Mouse (Mus musculus): ENCODE data around the gene Prdm16. TPM values are rescaled to one million over a fixed set of nuclear protein-coding genes. Genes with fewer than 3 reads are reported as not detected.

Prdm16 gene
- polyA plus RNA-seq, 1 experiment = 2.0 TPM

GRCm38 (mm10) chr4:154517991-154518390, 118.7 kb downstream of the Prdm16 start:
- Histone ChIP-seq H3K4me3 (ENCODE audit: extremely low read depth, insufficient read depth, insufficient read length) (no peak overlapping the region), H3K36me3 (ENCODE audit: control insufficient read depth, insufficient read depth, low read length) (no peaks in the 10 kb centered on the region), H3K27me3 (ENCODE audit: control insufficient read depth, insufficient read depth, low read length) (no peaks in the 10 kb centered on the region), H3K27ac (ENCODE audit: insufficient read depth, low read length) (no peak overlapping the region), H3K4me1 (ENCODE audit: control insufficient read depth, insufficient read depth, insufficient read length) (no peaks in the 10 kb centered on the region)
- TF ChIP-seq CTCF (IDR thresholded peaks at IDR 0.05; ENCODE audit: extremely low read depth, insufficient read depth, insufficient read length, insufficient replicate concordance) (no peak), POLR2A (IDR thresholded peaks at IDR 0.05; ENCODE audit: low read depth, low read length) (no peak)
- DNase-seq (ENCODE audit: low read depth in 1 of 2, low spot score in 2 of 2) = no peak
- WGBS = 89% methylated on average over 7 of the region's 7 CpGs

- 86% methylated on average over 8 of the region's 8 CpGs for WGBS
- no peaks in the 10 kb centered on the region for H3K27me3 ChIP-seq (ENCODE audit: control insufficient read depth, insufficient read depth, low read length)
These were observed 120.2 kb downstream of the Prdm16 start for GRCm38 (mm10) chr4:154516470-154516869.

DNA sequence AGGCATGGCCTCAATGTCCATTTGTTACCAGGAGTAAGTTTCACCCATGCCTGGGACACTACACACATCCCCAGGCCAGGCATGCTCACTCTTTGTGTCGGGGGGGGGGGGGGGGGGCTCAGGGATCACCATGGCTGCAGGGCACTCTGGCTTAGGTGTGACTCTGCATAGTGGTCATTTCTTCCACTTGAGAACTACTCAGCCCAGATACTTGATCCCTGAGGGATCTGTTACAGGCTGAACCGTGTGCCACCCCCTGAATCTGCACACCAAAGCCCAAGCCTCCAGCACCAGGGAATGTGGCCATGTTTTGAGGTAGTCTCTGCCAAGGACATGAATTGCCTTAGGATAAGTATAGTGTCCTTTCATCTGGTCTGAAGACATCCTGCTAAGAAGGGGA, 123.0 kb downstream of the Prdm16 start:
- no peak for TF ChIP-seq CTCF (IDR thresholded peaks at IDR 0.05; ENCODE audit: extremely low read depth, insufficient read depth, insufficient read length, insufficient replicate concordance)
- no peak for TF ChIP-seq POLR2A (IDR thresholded peaks at IDR 0.05; ENCODE audit: low read depth, low read length)
- H3K4me3 ChIP-seq (ENCODE audit: extremely low read depth, insufficient read depth, insufficient read length) = no peak overlapping the region
- no peaks in the 10 kb centered on the region for H3K4me1 ChIP-seq (ENCODE audit: control insufficient read depth, insufficient read depth, insufficient read length)
- H3K36me3 ChIP-seq (ENCODE audit: control insufficient read depth, insufficient read depth, low read length) = no peaks in the 10 kb centered on the region
- DNase-seq (ENCODE audit: low read depth in 1 of 2, low spot score in 2 of 2) = no peak
- no peak overlapping the region for H3K27ac ChIP-seq (ENCODE audit: insufficient read depth, low read length)
- no peaks in the 10 kb centered on the region for H3K27me3 ChIP-seq (ENCODE audit: control insufficient read depth, insufficient read depth, low read length)
- WGBS = 74% methylated on average over 2 of the region's 2 CpGs

More at GRCm38 (mm10) chr4:154516470-154516869, 120.2 kb downstream of the Prdm16 start:
- Histone ChIP-seq H3K36me3 (ENCODE audit: control insufficient read depth, insufficient read depth, low read length) (no peaks in the 10 kb centered on the region), H3K4me1 (ENCODE audit: control insufficient read depth, insufficient read depth, insufficient read length) (no peaks in the 10 kb centered on the region), H3K27ac (ENCODE audit: insufficient read depth, low read length) (no peak overlapping the region), H3K4me3 (ENCODE audit: extremely low read depth, insufficient read depth, insufficient read length) (no peak overlapping the region)
- TF ChIP-seq CTCF (IDR thresholded peaks at IDR 0.05; ENCODE audit: extremely low read depth, insufficient read depth, insufficient read length, insufficient replicate concordance) = no peak
- TF ChIP-seq POLR2A (IDR thresholded peaks at IDR 0.05; ENCODE audit: low read depth, low read length) = no peak
- no peak for DNase-seq (ENCODE audit: low read depth in 1 of 2, low spot score in 2 of 2)

DNA sequence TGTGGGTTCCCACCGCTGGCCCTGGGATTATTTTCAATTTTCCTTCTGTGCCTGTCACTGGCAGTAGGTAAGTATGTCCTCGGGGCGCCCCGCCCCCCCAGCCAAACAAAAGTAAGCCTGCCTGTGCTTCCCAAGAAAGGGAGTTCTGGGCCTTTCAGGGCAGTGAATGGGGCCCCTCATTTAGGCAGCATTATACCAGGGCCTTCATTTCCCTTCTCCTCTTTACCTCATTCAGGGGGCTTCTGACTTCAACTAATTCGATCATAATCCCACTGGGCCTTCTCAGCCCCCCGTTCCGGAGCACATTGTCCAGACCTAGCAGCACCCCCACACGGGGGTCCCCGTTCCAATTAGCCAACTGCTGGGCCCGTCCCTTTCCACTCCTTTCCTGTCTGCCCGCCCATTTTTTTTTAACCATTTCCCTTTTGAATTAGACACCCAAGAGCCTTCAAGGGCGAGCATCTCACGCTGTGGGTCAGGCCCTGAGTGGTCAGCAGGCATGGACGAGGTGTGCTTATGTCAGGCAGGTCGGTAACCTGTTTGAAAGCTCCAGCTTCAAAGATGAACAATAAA, 124.1 kb downstream of the Prdm16 start:
- no peak for TF ChIP-seq CTCF (IDR thresholded peaks at IDR 0.05; ENCODE audit: extremely low read depth, insufficient read depth, insufficient read length, insufficient replicate concordance)
- TF ChIP-seq POLR2A (IDR thresholded peaks at IDR 0.05; ENCODE audit: low read depth, low read length) = no peak
- 77% methylated on average over 15 of the region's 15 CpGs for WGBS
- Histone ChIP-seq H3K4me1 (ENCODE audit: control insufficient read depth, insufficient read depth, insufficient read length) (no peaks in the 10 kb centered on the region), H3K27ac (ENCODE audit: insufficient read depth, low read length) (no peak overlapping the region), H3K36me3 (ENCODE audit: control insufficient read depth, insufficient read depth, low read length) (no peaks in the 10 kb centered on the region), H3K27me3 (ENCODE audit: control insufficient read depth, insufficient read depth, low read length) (no peaks in the 10 kb centered on the region), H3K4me3 (ENCODE audit: extremely low read depth, insufficient read depth, insufficient read length) (no peak overlapping the region)
- no peak for DNase-seq (ENCODE audit: low read depth in 1 of 2, low spot score in 2 of 2)

GRCm38 (mm10) chr4:154511767-154512166, 124.9 kb downstream of the Prdm16 start:
- H3K27ac ChIP-seq (ENCODE audit: insufficient read depth, low read length) = no peak overlapping the region
- WGBS = 86% methylated on average over 4 of the region's 4 CpGs
- TF ChIP-seq POLR2A (IDR thresholded peaks at IDR 0.05; ENCODE audit: low read depth, low read length) (no peak), CTCF (IDR thresholded peaks at IDR 0.05; ENCODE audit: extremely low read depth, insufficient read depth, insufficient read length, insufficient replicate concordance) (no peak)

GRCm38 (mm10) chr4:154506774-154507435, 129.8 kb downstream of the Prdm16 start:
- H3K27me3 ChIP-seq (ENCODE audit: control insufficient read depth, insufficient read depth, low read length) = no peaks in the 10 kb centered on the region
- 87% methylated on average over 20 of the region's 20 CpGs for WGBS
- no peak for TF ChIP-seq CTCF (IDR thresholded peaks at IDR 0.05; ENCODE audit: extremely low read depth, insufficient read depth, insufficient read length, insufficient replicate concordance)
- TF ChIP-seq POLR2A (IDR thresholded peaks at IDR 0.05; ENCODE audit: low read depth, low read length) = no peak

More at GRCm38 (mm10) chr4:154511767-154512166, 124.9 kb downstream of the Prdm16 start:
- H3K27me3 ChIP-seq (ENCODE audit: control insufficient read depth, insufficient read depth, low read length) = no peaks in the 10 kb centered on the region
- DNase-seq (ENCODE audit: low read depth in 1 of 2, low spot score in 2 of 2) = no peak
- H3K4me3 ChIP-seq (ENCODE audit: extremely low read depth, insufficient read depth, insufficient read length) = no peak overlapping the region
- no peaks in the 10 kb centered on the region for H3K4me1 ChIP-seq (ENCODE audit: control insufficient read depth, insufficient read depth, insufficient read length)
- H3K36me3 ChIP-seq (ENCODE audit: control insufficient read depth, insufficient read depth, low read length) = no peaks in the 10 kb centered on the region

DNA sequence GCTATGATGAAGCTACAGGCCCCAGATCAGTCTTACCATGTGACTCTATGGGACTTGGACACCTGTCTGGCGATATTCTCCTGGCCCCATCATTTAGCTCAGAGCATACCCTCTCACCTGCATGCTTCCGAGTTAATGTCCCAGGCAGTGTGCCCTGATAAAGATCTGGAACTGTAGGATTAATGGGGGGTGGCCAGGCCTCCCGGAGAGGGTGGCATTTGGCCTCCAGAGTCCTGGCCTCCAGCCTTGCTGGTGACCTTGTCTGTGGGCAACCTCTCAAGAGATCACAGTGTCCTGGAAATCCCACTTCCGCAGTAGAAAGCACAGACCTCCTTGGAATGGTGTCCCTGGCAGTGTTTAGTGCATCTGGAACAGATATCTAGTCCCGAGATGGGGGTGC, 131.4 kb downstream of the Prdm16 start:
- no peaks in the 10 kb centered on the region for H3K4me1 ChIP-seq (ENCODE audit: control insufficient read depth, insufficient read depth, insufficient read length)
- no peaks in the 10 kb centered on the region for H3K27me3 ChIP-seq (ENCODE audit: control insufficient read depth, insufficient read depth, low read length)
- H3K4me3 ChIP-seq (ENCODE audit: extremely low read depth, insufficient read depth, insufficient read length) = no peak overlapping the region
- H3K27ac ChIP-seq (ENCODE audit: insufficient read depth, low read length) = no peak overlapping the region
- no peak for DNase-seq (ENCODE audit: low read depth in 1 of 2, low spot score in 2 of 2)
- no peaks in the 10 kb centered on the region for H3K36me3 ChIP-seq (ENCODE audit: control insufficient read depth, insufficient read depth, low read length)
- 81% methylated on average over 5 of the region's 5 CpGs for WGBS
- TF ChIP-seq POLR2A (IDR thresholded peaks at IDR 0.05; ENCODE audit: low read depth, low read length) (no peak), CTCF (IDR thresholded peaks at IDR 0.05; ENCODE audit: extremely low read depth, insufficient read depth, insufficient read length, insufficient replicate concordance) (no peak)

More at GRCm38 (mm10) chr4:154506774-154507435, 129.8 kb downstream of the Prdm16 start:
- H3K27ac ChIP-seq (ENCODE audit: insufficient read depth, low read length) = no peak overlapping the region
- no peaks in the 10 kb centered on the region for H3K4me1 ChIP-seq (ENCODE audit: control insufficient read depth, insufficient read depth, insufficient read length)
- no peak overlapping the region for H3K4me3 ChIP-seq (ENCODE audit: extremely low read depth, insufficient read depth, insufficient read length)
- DNase-seq (ENCODE audit: low read depth in 1 of 2, low spot score in 2 of 2) = no peak
- H3K36me3 ChIP-seq (ENCODE audit: control insufficient read depth, insufficient read depth, low read length) = no peaks in the 10 kb centered on the region
